Mouse (Mus musculus) MEL (cell line): Measurements from ENCODE around the gene Mapk10. TPM values are rescaled to one million over a fixed set of nuclear protein-coding genes. Genes with fewer than 3 reads are reported as not detected.

Source experiments
- DNase-seq: peaks from one replicate; pipeline ENCODE4 v3.0.0; 2011; ENCODE audit warnings: low read depth, low spot score
- H3K27ac ChIP-seq: 2 replicates; pipeline ENCODE4 v1.5.1; 2012; ENCODE audit warnings: low read depth, mild to moderate bottlenecking, control low read depth, low read length, moderate library complexity; ENCODE audit not compliant: control insufficient read depth
- H3K27me3 ChIP-seq, 2 experiments: fragments of 150-350 bp in 1 of 2; sonication (generic) in 1 of 2; 2 replicates each; pipeline ENCODE4 v1.6.1; 2012; ENCODE audit warnings: low read length in 2 of 2, mild to moderate bottlenecking in 2 of 2, improper control_type of control experiment in 1 of 2, moderate library complexity in 1 of 2; ENCODE audit not compliant: insufficient read depth in 2 of 2, control insufficient read depth in 1 of 2
- H3K36me3 ChIP-seq, 2 experiments: 2 replicates each; pipeline ENCODE4 v1.6.1; 2012 to 2014; ENCODE audit warnings: low read length in 2 of 2, improper control_type of control experiment in 1 of 2, inconsistent platforms in 1 of 2, mild to moderate bottlenecking in 1 of 2; ENCODE audit not compliant: insufficient read depth in 2 of 2, control insufficient read depth in 1 of 2
- H3K4me1 ChIP-seq, 2 experiments: fragments of 150-350 bp in 1 of 2; sonication (generic) in 1 of 2; 2 replicates each; pipeline ENCODE4 v1.6.1; 2012; ENCODE audit warnings: low read length in 2 of 2, improper control_type of control experiment in 1 of 2, mild to moderate bottlenecking in 1 of 2; ENCODE audit not compliant: insufficient read depth in 2 of 2, control insufficient read depth in 1 of 2
- H3K4me3 ChIP-seq, 2 experiments: fragments of 150-350 bp in 1 of 2; sonication (generic) in 1 of 2; 2 replicates each; pipeline ENCODE4 v1.5.1; 2012; ENCODE audit warnings: low read depth in 2 of 2, low read length in 2 of 2, mild to moderate bottlenecking in 2 of 2, moderate library complexity in 2 of 2, control low read depth in 1 of 2, improper control_type of control experiment in 1 of 2; ENCODE audit not compliant: control insufficient read depth in 1 of 2, insufficient read depth in 1 of 2
- H3K79me2 ChIP-seq: 2 replicates; pipeline ENCODE4 v1.6.1; 2012; ENCODE audit warnings: mild to moderate bottlenecking, low read length, moderate library complexity; ENCODE audit not compliant: control insufficient read depth, poor library complexity, insufficient read depth
- H3K9ac ChIP-seq: 2 replicates; pipeline ENCODE4 v1.6.1; 2012; ENCODE audit warnings: low read depth, mild to moderate bottlenecking, control low read depth, low read length, moderate library complexity; ENCODE audit not compliant: control insufficient read depth, poor library complexity, severe bottlenecking
- H3K9me3 ChIP-seq: fragments of 150-350 bp; sonication (generic); replicated peaks from 2 replicates; pipeline ENCODE4 v1.6.1; 2012; ENCODE audit warnings: mild to moderate bottlenecking, low read length, improper control_type of control experiment, moderate library complexity; ENCODE audit not compliant: insufficient read depth
- BHLHE40 ChIP-seq: IDR thresholded peaks from 2 replicates; pipeline ENCODE4 v1.6.1; 2012; ENCODE audit warnings: low read depth, mild to moderate bottlenecking, inconsistent platforms, low read length, improper control_type of control experiment, borderline replicate concordance
- CHD2 ChIP-seq: IDR thresholded peaks from 2 replicates; pipeline ENCODE4 v1.6.1; 2011; ENCODE audit warnings: low read length, improper control_type of control experiment
- E2F4 ChIP-seq: IDR thresholded peaks from 2 replicates; pipeline ENCODE4 v1.6.1; 2011; ENCODE audit warnings: low read depth, low read length, improper control_type of control experiment, borderline replicate concordance
- ELF1 ChIP-seq: IDR thresholded peaks from 2 replicates; pipeline ENCODE4 v1.6.1; 2014; ENCODE audit warnings: low read depth, mild to moderate bottlenecking, inconsistent platforms, low read length, improper control_type of control experiment, moderate library complexity
- EP300 ChIP-seq, 2 experiments: IDR thresholded peaks; 2 replicates each; pipeline ENCODE4 v1.6.1; 2011; ENCODE audit warnings: improper control_type of control experiment in 2 of 2, low read length in 2 of 2, low read depth in 1 of 2, mild to moderate bottlenecking in 1 of 2
- ETS1 ChIP-seq: IDR thresholded peaks from 2 replicates; pipeline ENCODE4 v1.6.1; 2012; ENCODE audit warnings: low read depth, mild to moderate bottlenecking, inconsistent platforms, low read length, improper control_type of control experiment, moderate library complexity
- HCFC1 ChIP-seq: IDR thresholded peaks from 2 replicates; pipeline ENCODE4 v1.6.1; 2012; ENCODE audit warnings: low read depth, mild to moderate bottlenecking, inconsistent platforms, low read length, improper control_type of control experiment, moderate library complexity
- KAT2A ChIP-seq: conservative IDR thresholded peaks from 2 replicates; pipeline ENCODE4 v1.6.1; 2012; ENCODE audit warnings: low read depth, low read length, improper control_type of control experiment, inconsistent platforms
- MAX ChIP-seq: IDR thresholded peaks from 2 replicates; pipeline ENCODE4 v1.6.1; 2011; ENCODE audit warnings: low read length, improper control_type of control experiment
- MYB ChIP-seq: IDR thresholded peaks from 2 replicates; pipeline ENCODE4 v1.6.1; 2011; ENCODE audit warnings: mild to moderate bottlenecking, low read depth, low read length, improper control_type of control experiment
- MYC ChIP-seq: IDR thresholded peaks from 2 replicates; pipeline ENCODE4 v1.6.1; 2011; ENCODE audit warnings: low read depth, mild to moderate bottlenecking, low read length, improper control_type of control experiment, moderate library complexity
- NELFE ChIP-seq: IDR thresholded peaks from 2 replicates; pipeline ENCODE4 v1.6.1; 2011; ENCODE audit warnings: low read depth, low read length, improper control_type of control experiment
- POLR2AphosphoS5 ChIP-seq: IDR thresholded peaks from 2 replicates; pipeline ENCODE4 v1.6.1; 2012; ENCODE audit warnings: low read depth, borderline replicate concordance, mild to moderate bottlenecking, inconsistent platforms, low read length, moderate library complexity, mixed read lengths
- SIN3A ChIP-seq: IDR thresholded peaks from 2 replicates; pipeline ENCODE4 v1.6.1; 2012; ENCODE audit warnings: low read length, improper control_type of control experiment, inconsistent platforms
- TAL1 ChIP-seq: IDR thresholded peaks from 2 replicates; pipeline ENCODE4 v1.6.1; 2012; ENCODE audit warnings: mild to moderate bottlenecking, inconsistent platforms, low read length, moderate library complexity, mixed read lengths
- TBP ChIP-seq: IDR thresholded peaks from 2 replicates; pipeline ENCODE4 v1.8.0; 2011; ENCODE audit warnings: low read depth, low read length, improper control_type of control experiment
- TCF12 ChIP-seq: IDR thresholded peaks from 2 replicates; pipeline ENCODE4 v1.6.1; 2014; ENCODE audit warnings: low read depth, mild to moderate bottlenecking, inconsistent platforms, low read length, improper control_type of control experiment, moderate library complexity
- UBTF ChIP-seq: IDR thresholded peaks from 2 replicates; pipeline ENCODE4 v1.6.1; 2012; ENCODE audit warnings: low read depth, mild to moderate bottlenecking, inconsistent platforms, low read length, improper control_type of control experiment, moderate library complexity, borderline replicate concordance; ENCODE audit not compliant: insufficient read depth
- ZC3H11A ChIP-seq: IDR thresholded peaks from 2 replicates; pipeline ENCODE4 v1.6.1; 2012; ENCODE audit warnings: low read depth, mild to moderate bottlenecking, inconsistent platforms, low read length, improper control_type of control experiment
- polyA plus RNA-seq, 2 experiments: library from polyadenylated mRNA; stranded (reverse) in 1 of 2; unstranded in 1 of 2; fragments of >175 nt in 1 of 2; fragments of >200 nt in 1 of 2; gene quantifications; 2 replicates each; pipeline versions ENCODE4 v1.2.1 to v1.2.4; 2012; ENCODE audit warnings: low replicate concordance in 2 of 2, low read depth in 1 of 2; ENCODE audit not compliant: insufficient read length in 2 of 2, insufficient read depth in 1 of 2, missing spikeins in 1 of 2
- total RNA-seq: library from RNA; depleted of rRNA; stranded (reverse); fragments of 300-350 nt; gene quantifications from 2 replicates; pipeline ENCODE4 v1.2.3, GENCODE M21; 2012

Gene Mapk10
- total and polyA plus RNA-seq, 3 experiments: not detected

GRCm38 (mm10) chr5:102953414-102953813 lies 257.7 kb downstream of the Mapk10 start:
- H3K4me1 ChIP-seq: no peaks in the 10 kb centered on the region
- no peak overlapping the region for H3K27ac ChIP-seq
- H3K36me3 ChIP-seq: no peaks in the 10 kb centered on the region
- no peak overlapping the region for H3K9ac ChIP-seq
- H3K9me3 ChIP-seq: no peaks in the 10 kb centered on the region
- no peak for TF ChIP-seq E2F4
- no peak for TF ChIP-seq ETS1
- TF ChIP-seq TBP: no peak
- no peak for TF ChIP-seq EP300 (IDR thresholded peaks at IDR 0.05; ENCODE audit: low read depth in 1 of 2, low read length in 2 of 2)
- TF ChIP-seq ELF1: no peak
- TF ChIP-seq UBTF: no peak
- TF ChIP-seq HCFC1: no peak
- TF ChIP-seq MYC: no peak
- TF ChIP-seq BHLHE40: no peak
- H3K27me3 ChIP-seq: no peaks in the 10 kb centered on the region
- no peak for DNase-seq
- H3K79me2 ChIP-seq: no peaks in the 10 kb centered on the region
- no peak overlapping the region for H3K4me3 ChIP-seq

DNA sequence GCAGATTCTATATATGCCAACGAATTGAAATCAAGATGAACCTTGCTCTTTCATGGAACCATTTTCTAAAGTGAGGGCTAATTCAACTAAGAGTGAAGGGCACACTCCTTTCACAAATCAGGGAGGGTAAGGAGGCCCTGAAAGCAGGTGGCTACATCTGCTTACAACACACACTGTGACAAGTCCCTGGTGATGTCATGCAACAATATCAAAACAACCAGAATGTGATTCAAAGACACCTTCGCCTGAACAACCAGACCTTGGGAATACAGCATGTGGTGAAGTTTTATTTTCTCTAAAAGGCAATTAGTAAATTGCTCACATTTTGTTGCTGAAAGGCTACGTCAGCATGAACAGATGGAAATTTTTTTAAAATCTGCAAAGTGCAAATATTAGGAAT lies 258.2 kb downstream of the Mapk10 start:
- Histone ChIP-seq H3K36me3 (no peaks in the 10 kb centered on the region), H3K27ac (no peak overlapping the region), H3K4me3 (no peak overlapping the region), H3K9me3 (no peaks in the 10 kb centered on the region), H3K9ac (no peak overlapping the region), H3K4me1 (no peaks in the 10 kb centered on the region), H3K79me2 (no peaks in the 10 kb centered on the region), H3K27me3 (no peaks in the 10 kb centered on the region)
- DNase-seq: no peak
- no peak for TF ChIP-seq NELFE
- TF ChIP-seq HCFC1: no peak
- no peak for TF ChIP-seq TBP
- TF ChIP-seq TCF12: no peak
- TF ChIP-seq KAT2A: no peak
- TF ChIP-seq MYB: no peak
- TF ChIP-seq SIN3A: no peak
- TF ChIP-seq POLR2AphosphoS5: no peak
- no peak for TF ChIP-seq CHD2
- no peak for TF ChIP-seq TAL1
- no peak for TF ChIP-seq MAX
- no peak for TF ChIP-seq ZC3H11A
- no peak for TF ChIP-seq ETS1
